Mouse (Mus musculus): ENCODE measurements at regions not wholly inside any gene's neighbourhood (a gene's known extent, or its start where the extent isn't known, plus 50 kb on each side); places are given as distances from the start of the nearest gene placed in this dataset.

DNA sequence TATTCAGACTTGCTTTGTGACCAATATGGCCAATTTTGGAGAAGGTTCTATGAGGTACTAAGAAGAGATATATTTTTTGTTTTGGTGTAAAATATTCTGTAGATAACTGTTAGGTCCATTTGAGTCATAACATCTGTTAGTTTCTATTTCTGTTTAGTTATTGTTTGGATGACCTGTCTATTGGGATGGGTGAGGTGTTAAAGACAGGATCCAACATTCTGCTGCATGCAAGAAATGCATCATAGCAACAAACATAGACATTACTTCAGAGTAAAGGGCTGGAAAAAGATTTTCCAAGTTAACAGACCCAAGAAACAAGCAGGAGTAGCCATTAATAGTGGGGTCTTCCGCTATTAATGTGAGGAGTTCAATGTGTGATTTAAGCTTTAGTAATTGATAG, 165.0 kb downstream of the Cth start:
- 93% methylated on average over 1 of the region's 1 CpGs for WGBS
- no peak overlapping the region for H3K4me2 ChIP-seq (ENCODE audit: low read length)
- no peak overlapping the region for H3K27ac ChIP-seq (replicated peaks; ENCODE audit: low read depth, low read length)
- DNase-seq (no peak), ATAC-seq (ENCODE audit: low FRiP score, low TSS enrichment) (no peak)
- H3K27me3 ChIP-seq (ENCODE audit: control insufficient read depth, insufficient read depth, low read length), result no peaks in the 10 kb centered on the region
- H3K36me3 ChIP-seq (ENCODE audit: control insufficient read depth, insufficient read depth, low read length), result no peaks in the 10 kb centered on the region
- H3K4me3 ChIP-seq (replicated peaks; ENCODE audit: low read depth, low read length), result no peak overlapping the region
- no peaks in the 10 kb centered on the region for H3K4me1 ChIP-seq (ENCODE audit: control insufficient read depth, insufficient read depth, low read length)
- no peaks in the 10 kb centered on the region for H3K9me3 ChIP-seq (ENCODE audit: control insufficient read depth, low read length)
- H3K9ac ChIP-seq (replicated peaks; ENCODE audit: low read length), result no peak overlapping the region

DNA sequence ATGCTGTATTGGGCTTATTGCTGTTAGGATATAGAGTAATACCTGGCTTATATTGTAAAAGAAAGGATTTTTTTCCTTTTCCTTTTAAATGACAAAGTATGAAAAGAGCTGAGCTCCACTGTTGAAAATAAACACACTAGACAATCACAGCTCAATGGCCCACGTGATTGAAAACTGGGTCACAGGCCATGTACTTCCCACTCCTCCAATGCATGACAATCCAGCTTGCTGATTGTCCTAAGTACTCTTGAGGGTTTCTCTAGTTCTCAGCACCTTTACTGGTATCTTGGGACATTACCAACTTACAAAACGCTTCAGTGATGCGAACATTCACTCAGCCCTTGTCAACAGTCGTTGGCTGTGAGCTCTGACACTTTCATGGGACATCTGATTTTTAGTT, 170.1 kb downstream of the Cth start:
- H3K4me1 ChIP-seq (ENCODE audit: control insufficient read depth, insufficient read depth, low read length), result no peaks in the 10 kb centered on the region
- H3K27ac ChIP-seq (replicated peaks; ENCODE audit: low read depth, low read length), result no peak overlapping the region
- H3K36me3 ChIP-seq (ENCODE audit: control insufficient read depth, insufficient read depth, low read length), result no peaks in the 10 kb centered on the region
- H3K4me3 ChIP-seq (replicated peaks; ENCODE audit: low read depth, low read length), result no peak overlapping the region
- no peak overlapping the region for H3K9ac ChIP-seq (replicated peaks; ENCODE audit: low read length)
- H3K9me3 ChIP-seq (ENCODE audit: control insufficient read depth, low read length), result no peaks in the 10 kb centered on the region
- DNase-seq, result no peak
- ATAC-seq (ENCODE audit: low FRiP score, low TSS enrichment), result no peak
- no peaks in the 10 kb centered on the region for H3K27me3 ChIP-seq (ENCODE audit: control insufficient read depth, insufficient read depth, low read length)
- no peak overlapping the region for H3K4me2 ChIP-seq (ENCODE audit: low read length)
- WGBS, result 82% methylated on average over 4 of the region's 4 CpGs

DNA sequence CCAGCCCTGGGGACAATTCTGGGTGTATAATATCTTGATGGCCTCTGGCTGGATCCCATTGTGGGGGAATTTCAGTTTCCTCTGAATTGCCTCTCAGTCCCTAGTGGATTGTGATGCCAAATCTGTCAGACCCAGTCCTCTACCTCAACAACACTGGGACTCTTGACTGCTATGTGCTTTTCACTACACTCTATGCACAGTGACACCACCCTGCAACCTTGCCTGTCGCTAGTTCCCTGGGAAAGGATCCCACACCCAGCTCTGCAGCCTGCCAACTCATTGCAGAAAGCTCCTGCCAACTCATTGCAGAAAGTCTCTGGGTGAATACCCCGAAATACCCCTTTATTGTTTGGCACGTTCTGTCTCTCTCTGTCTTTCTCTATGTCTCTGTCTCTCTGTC, 174.6 kb downstream of the Cth start:
- no peak overlapping the region for H3K9ac ChIP-seq (replicated peaks; ENCODE audit: low read length)
- H3K4me1 ChIP-seq (ENCODE audit: control insufficient read depth, insufficient read depth, low read length), result no peaks in the 10 kb centered on the region
- ATAC-seq (ENCODE audit: low FRiP score, low TSS enrichment) (no peak), DNase-seq (no peak)
- no peak overlapping the region for H3K27ac ChIP-seq (replicated peaks; ENCODE audit: low read depth, low read length)
- no peaks in the 10 kb centered on the region for H3K27me3 ChIP-seq (ENCODE audit: control insufficient read depth, insufficient read depth, low read length)
- no peaks in the 10 kb centered on the region for H3K9me3 ChIP-seq (ENCODE audit: control insufficient read depth, low read length)
- no peaks in the 10 kb centered on the region for H3K36me3 ChIP-seq (ENCODE audit: control insufficient read depth, insufficient read depth, low read length)
- H3K4me2 ChIP-seq (ENCODE audit: low read length), result no peak overlapping the region
- 79% methylated on average over 3 of the region's 3 CpGs for WGBS
- no peak overlapping the region for H3K4me3 ChIP-seq (replicated peaks; ENCODE audit: low read depth, low read length)

DNA sequence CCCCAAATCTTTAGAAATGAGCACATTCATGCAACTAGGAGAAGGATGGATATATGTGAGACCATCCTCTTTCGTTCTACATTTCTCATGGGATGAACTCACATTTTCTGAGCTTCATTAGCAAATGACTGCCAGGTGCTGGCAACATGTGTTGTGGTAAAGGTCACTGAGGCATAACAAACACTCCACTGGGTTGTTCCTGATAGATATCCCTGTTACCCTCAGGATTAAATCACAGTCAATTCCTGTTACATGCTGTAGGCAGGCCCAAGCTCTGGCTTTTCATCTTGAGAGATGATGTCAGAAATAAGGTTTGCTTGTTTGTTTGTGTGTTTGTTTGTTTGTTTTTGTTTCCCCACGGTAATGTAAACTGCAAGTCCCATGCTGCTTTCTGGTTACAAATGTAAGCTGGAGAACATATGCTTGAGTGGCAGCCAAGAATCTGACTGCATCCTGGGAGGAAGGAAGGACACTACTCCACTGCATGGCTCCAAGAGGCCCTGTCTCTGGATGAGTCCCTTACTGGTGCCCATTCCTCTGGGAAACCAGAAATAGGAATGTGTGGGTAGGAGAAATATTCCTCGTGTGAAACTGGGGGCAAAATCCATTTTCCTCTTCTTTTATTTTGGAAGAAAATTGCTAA, 176.4 kb downstream of the Cth start:
- H3K9me3 ChIP-seq (ENCODE audit: control insufficient read depth, low read length), result no peaks in the 10 kb centered on the region
- H3K4me1 ChIP-seq (ENCODE audit: control insufficient read depth, insufficient read depth, low read length), result no peaks in the 10 kb centered on the region
- H3K27ac ChIP-seq (replicated peaks; ENCODE audit: low read depth, low read length), result no peak overlapping the region
- H3K9ac ChIP-seq (replicated peaks; ENCODE audit: low read length), result no peak overlapping the region
- ATAC-seq (ENCODE audit: low FRiP score, low TSS enrichment) (no peak), DNase-seq (no peak)
- H3K27me3 ChIP-seq (ENCODE audit: control insufficient read depth, insufficient read depth, low read length), result no peaks in the 10 kb centered on the region
- 66% methylated on average over 3 of the region's 3 CpGs for WGBS
- no peaks in the 10 kb centered on the region for H3K36me3 ChIP-seq (ENCODE audit: control insufficient read depth, insufficient read depth, low read length)
- H3K4me3 ChIP-seq (replicated peaks; ENCODE audit: low read depth, low read length), result no peak overlapping the region
- H3K4me2 ChIP-seq (ENCODE audit: low read length), result no peak overlapping the region

DNA sequence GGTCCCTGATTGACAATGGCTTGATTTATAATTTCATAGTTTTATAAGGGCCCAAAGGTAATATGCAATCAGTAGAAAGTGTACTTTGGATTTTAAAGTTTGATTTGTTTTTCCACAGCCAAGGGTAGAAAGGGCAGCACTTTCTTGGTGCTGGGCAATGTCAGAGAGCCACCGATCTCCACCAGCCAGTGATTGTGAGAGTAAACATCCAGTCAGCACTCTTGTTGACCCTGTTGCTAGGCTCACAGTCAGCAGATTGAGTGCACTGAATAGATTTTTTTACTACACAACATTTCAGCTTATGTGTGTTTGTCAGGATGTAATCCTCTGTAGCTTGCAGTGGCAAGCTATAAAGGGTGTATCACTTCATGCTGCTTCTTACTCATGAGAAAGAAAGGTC, 176.3 kb downstream of the Ptger3 start:
- H3K9me3 ChIP-seq (ENCODE audit: control insufficient read depth, low read length), result no peaks in the 10 kb centered on the region
- H3K9ac ChIP-seq (replicated peaks; ENCODE audit: low read length), result no peak overlapping the region
- no peak overlapping the region for H3K27ac ChIP-seq (replicated peaks; ENCODE audit: low read depth, low read length)
- H3K27me3 ChIP-seq (ENCODE audit: control insufficient read depth, insufficient read depth, low read length), result no peaks in the 10 kb centered on the region
- 97% methylated on average over 1 of the region's 1 CpGs for WGBS
- no peaks in the 10 kb centered on the region for H3K36me3 ChIP-seq (ENCODE audit: control insufficient read depth, insufficient read depth, low read length)
- DNase-seq (no peak), ATAC-seq (ENCODE audit: low FRiP score, low TSS enrichment) (no peak)
- no peak overlapping the region for H3K4me3 ChIP-seq (replicated peaks; ENCODE audit: low read depth, low read length)
- no peak overlapping the region for H3K4me2 ChIP-seq (ENCODE audit: low read length)
- no peaks in the 10 kb centered on the region for H3K4me1 ChIP-seq (ENCODE audit: control insufficient read depth, insufficient read depth, low read length)

DNA sequence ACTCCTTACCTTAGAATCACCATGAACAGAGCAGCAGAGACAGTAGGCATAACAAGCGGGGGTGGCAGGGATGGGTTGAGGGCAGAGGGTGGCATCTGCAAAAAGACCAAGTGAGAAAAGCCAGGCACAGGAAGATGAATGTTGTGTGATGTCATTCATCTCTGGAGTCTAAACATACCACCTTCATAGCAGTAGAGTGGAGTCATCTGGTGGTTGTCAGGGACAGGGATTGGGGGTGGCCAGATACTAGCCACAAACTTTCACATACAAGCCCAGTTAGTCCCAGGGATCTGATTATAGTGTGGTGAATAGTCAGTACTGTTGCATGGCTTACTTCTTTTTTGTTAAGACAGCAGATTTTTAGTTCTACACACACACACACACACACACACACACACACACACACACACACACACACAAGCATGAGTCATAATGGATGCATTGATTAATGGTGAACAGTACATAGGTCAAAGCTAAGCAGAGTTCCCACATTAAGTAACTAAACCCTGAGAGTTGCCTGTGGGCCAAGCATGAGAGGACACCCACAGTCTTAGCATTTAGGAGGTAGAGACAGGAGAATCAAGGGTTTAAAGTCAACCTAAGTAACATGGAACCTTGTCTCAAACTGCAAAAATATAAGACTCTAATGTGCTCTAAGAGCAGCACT, 173.1 kb downstream of the Ptger3 start:
- no peak overlapping the region for H3K9ac ChIP-seq (replicated peaks; ENCODE audit: low read length)
- no peak for ATAC-seq (ENCODE audit: low FRiP score, low TSS enrichment)
- H3K27ac ChIP-seq (replicated peaks; ENCODE audit: low read depth, low read length), result no peak overlapping the region
- H3K36me3 ChIP-seq (ENCODE audit: control insufficient read depth, insufficient read depth, low read length), result no peaks in the 10 kb centered on the region
- H3K4me3 ChIP-seq (replicated peaks; ENCODE audit: low read depth, low read length), result no peak overlapping the region
- H3K9me3 ChIP-seq (ENCODE audit: control insufficient read depth, low read length), result no peaks in the 10 kb centered on the region
- no peaks in the 10 kb centered on the region for H3K4me1 ChIP-seq (ENCODE audit: control insufficient read depth, insufficient read depth, low read length)
- WGBS, result 97% methylated on average over 1 of the region's 1 CpGs
- H3K4me2 ChIP-seq (ENCODE audit: low read length), result no peak overlapping the region
- no peak for DNase-seq
- H3K27me3 ChIP-seq (ENCODE audit: control insufficient read depth, insufficient read depth, low read length), result no peaks in the 10 kb centered on the region

DNA sequence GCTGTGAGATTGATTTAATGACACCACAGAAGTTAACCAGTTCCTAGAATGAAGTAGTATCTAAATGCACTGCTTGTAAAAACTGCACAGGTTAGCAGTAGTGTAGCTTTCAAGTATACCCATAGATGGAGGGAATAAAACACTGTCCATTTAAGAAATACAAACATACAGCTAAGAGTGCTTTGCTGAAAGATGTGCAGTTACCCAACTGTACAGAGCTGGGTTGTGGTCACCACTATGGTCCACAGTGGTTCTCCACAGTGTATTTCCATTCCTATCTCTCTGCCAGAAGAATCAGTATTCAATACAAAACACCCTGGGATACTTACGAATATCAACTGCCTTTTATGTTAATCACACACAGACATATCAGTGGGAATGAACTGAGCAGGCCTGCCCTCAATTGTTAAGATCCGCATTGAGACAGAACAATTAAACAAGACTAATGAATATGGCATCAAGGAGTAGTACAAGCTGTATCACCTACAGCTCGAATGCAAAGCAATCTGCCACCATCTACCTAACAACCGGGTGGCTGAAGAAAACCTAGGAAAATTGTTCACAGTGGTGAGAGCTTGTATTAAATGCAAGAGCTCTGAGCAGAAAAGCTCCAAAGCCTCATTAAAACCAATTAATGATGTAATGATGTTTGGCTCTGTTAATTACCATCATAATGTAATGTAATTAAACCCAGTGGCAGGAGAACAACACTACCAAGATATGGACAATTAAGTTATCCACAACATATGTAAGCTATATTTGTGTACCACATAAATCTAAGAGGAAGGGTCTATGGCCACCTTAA, 165.6 kb downstream of the Ptger3 start:
- Histone ChIP-seq H3K9ac (replicated peaks; ENCODE audit: low read length) (no peak overlapping the region), H3K4me3 (replicated peaks; ENCODE audit: low read depth, low read length) (no peak overlapping the region), H3K9me3 (ENCODE audit: control insufficient read depth, low read length) (no peaks in the 10 kb centered on the region), H3K4me2 (ENCODE audit: low read length) (no peak overlapping the region), H3K27ac (replicated peaks; ENCODE audit: low read depth, low read length) (no peak overlapping the region), H3K36me3 (ENCODE audit: control insufficient read depth, insufficient read depth, low read length) (no peaks in the 10 kb centered on the region), H3K4me1 (ENCODE audit: control insufficient read depth, insufficient read depth, low read length) (no peaks in the 10 kb centered on the region), H3K27me3 (ENCODE audit: control insufficient read depth, insufficient read depth, low read length) (no peaks in the 10 kb centered on the region)
- ATAC-seq (ENCODE audit: low FRiP score, low TSS enrichment) (no peak), DNase-seq (no peak)
- 68% methylated on average over 4 of the region's 4 CpGs for WGBS

DNA sequence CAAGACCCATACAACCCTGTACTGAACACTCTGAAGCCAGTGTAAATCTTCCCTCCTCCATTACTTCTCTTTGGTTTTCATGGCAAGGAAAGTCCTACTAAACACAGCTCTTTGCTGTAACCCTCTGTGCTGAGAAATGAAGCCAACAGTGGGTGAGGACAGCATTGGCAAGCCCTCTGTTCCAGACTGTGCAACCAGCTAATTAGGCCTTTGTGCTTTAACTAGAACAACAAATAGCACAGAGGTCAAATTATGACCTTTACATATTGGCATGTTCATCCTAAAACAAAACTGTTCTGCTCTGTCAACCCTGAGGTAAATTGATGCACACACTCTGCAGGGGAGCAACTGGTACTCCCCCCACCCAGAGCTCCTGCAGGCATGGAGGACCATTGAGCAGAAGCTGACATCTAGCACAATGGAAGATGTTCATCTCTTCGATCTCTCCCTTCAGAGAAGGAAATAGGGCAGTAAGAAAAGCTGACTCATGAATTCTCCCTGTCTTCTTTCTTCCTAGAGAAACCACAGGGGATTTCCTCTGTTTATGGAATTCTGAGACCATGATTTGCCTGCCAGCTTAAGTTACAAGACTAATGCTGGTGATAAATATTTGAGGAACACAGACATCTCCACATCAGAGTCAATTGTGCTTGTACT, 163.1 kb downstream of the Ptger3 start:
- ATAC-seq (ENCODE audit: low FRiP score, low TSS enrichment) (no peak), DNase-seq (no peak)
- Histone ChIP-seq H3K27ac (replicated peaks; ENCODE audit: low read depth, low read length) (no peak overlapping the region), H3K4me1 (ENCODE audit: control insufficient read depth, insufficient read depth, low read length) (no peaks in the 10 kb centered on the region), H3K4me2 (ENCODE audit: low read length) (no peak overlapping the region), H3K36me3 (ENCODE audit: control insufficient read depth, insufficient read depth, low read length) (no peaks in the 10 kb centered on the region), H3K9ac (replicated peaks; ENCODE audit: low read length) (no peak overlapping the region), H3K4me3 (replicated peaks; ENCODE audit: low read depth, low read length) (no peak overlapping the region), H3K27me3 (ENCODE audit: control insufficient read depth, insufficient read depth, low read length) (no peaks in the 10 kb centered on the region), H3K9me3 (ENCODE audit: control insufficient read depth, low read length) (no peaks in the 10 kb centered on the region)
- WGBS, result 30% methylated on average over 1 of the region's 1 CpGs
